10 mouse cellular contexts compared by ENCODE assay signal in genomic region chr15:24992665-24993324, GRCm38 (mm10).
A peak's percentile ranks its signal among the peaks of the same experiment; 100 is the strongest.
DNase-seq lines count a peak whose midpoint lies in the region; ATAC-seq lines count a peak whose summit lies in the region.
"Had no signal": no experiment of that assay in that cellular context is flagged by ENCODE, and none has a peak within 500 bp of the region (broad histone marks: within the 10 kb centered on the region; RNA-seq: fewer than 3 reads in every experiment).

No protein-coding gene starts in this region.

- no peak overlapping the region for H3K9ac ChIP-seq in hindbrain, embryonic 12.5 days
- H3K9ac ChIP-seq: embryonic facial prominence, embryonic 15.5 days had no signal

- H3K36me3 ChIP-seq in hindbrain, embryonic 12.5 days: no peaks in the 10 kb centered on the region
- H3K36me3 ChIP-seq: embryonic facial prominence, embryonic 15.5 days had no signal

- H3K9me3 ChIP-seq in hindbrain, embryonic 12.5 days (replicated peaks): no peaks in the 10 kb centered on the region
- H3K9me3 ChIP-seq: embryonic facial prominence, embryonic 15.5 days; megakaryocyte, embryonic 14.5 days had no signal

- H3K27me3 ChIP-seq in hindbrain, embryonic 12.5 days: no peaks in the 10 kb centered on the region
- H3K27me3 ChIP-seq: embryonic facial prominence, embryonic 15.5 days; megakaryocyte, embryonic 14.5 days had no signal

- H3K27ac ChIP-seq in hindbrain, embryonic 12.5 days: peak overlapping the region; percentile 48; the same call in 1 of the 2 replicates
- H3K27ac ChIP-seq: embryonic facial prominence, embryonic 15.5 days had no signal

- H3K4me3 ChIP-seq in hindbrain, embryonic 12.5 days: no peak overlapping the region
- H3K4me3 ChIP-seq: embryonic facial prominence, embryonic 15.5 days; megakaryocyte, embryonic 14.5 days had no signal

- peak overlapping the region; percentile 15; the same call in 1 of the 2 replicates for H3K4me2 ChIP-seq in hindbrain, embryonic 12.5 days (replicated peaks)
- H3K4me2 ChIP-seq: embryonic facial prominence, embryonic 15.5 days had no signal

- peak; percentile 55 for DNase-seq in layer of hippocampus, adult 11-12 months (ENCODE audit: low spot score)
- DNase-seq in layer of hippocampus, adult 9-10 months (ENCODE audit: low spot score): no peak
- DNase-seq in left cerebral cortex, postnatal 14 days (ENCODE audit: low spot score in 2 of 2): peak; percentile 26 to 58
- peak; percentile 54 to 69 for DNase-seq in right cerebral cortex, postnatal 10 days (ENCODE audit: low spot score in 2 of 2)
- no peak for DNase-seq in kidney, postnatal 10 days
- no peak for DNase-seq in spleen, postnatal 4 days (ENCODE audit: low spot score in 2 of 2)
- no peak for DNase-seq in heart, adult 8-10 months (ENCODE audit: low spot score)

- intact Hi-C loops in left cerebral cortex, postnatal 14 days (cut with DNase I): no loop called here

- peak; percentile 78 for ATAC-seq in hindbrain, embryonic 12.5 days (ENCODE audit: low FRiP score)

- no peaks in the 10 kb centered on the region for H3K4me1 ChIP-seq in hindbrain, embryonic 12.5 days
- H3K4me1 ChIP-seq: embryonic facial prominence, embryonic 15.5 days; megakaryocyte, embryonic 14.5 days had no signal

- 77% methylated on average over 14 of the region's 14 CpGs for WGBS in hindbrain, embryonic 12.5 days

Comparison
In these comparisons a context has a peak if more than half of its experiments do, and no peak if none do; other contexts are left out.
1. DNase-seq: peak in layer of hippocampus, adult 11-12 months (single experiment), left cerebral cortex, postnatal 14 days (2 of 2) and right cerebral cortex, postnatal 10 days (2 of 2); none in layer of hippocampus, adult 9-10 months (single experiment), kidney, postnatal 10 days (single experiment), spleen, postnatal 4 days (0 of 2) and heart, adult 8-10 months (single experiment).